Mouse (Mus musculus): ENCODE data around the gene Cyp2d22. TPM values are rescaled to one million over a fixed set of nuclear protein-coding genes. Genes with fewer than 3 reads are reported as not detected.
A peak's percentile ranks its signal among the peaks of the same experiment; 100 is the strongest.
"Not testable (repeated sequence)": the region's sequence is repeated elsewhere in the genome, so short reads cannot be mapped to it uniquely, and the experiment has no call there.

Gene Cyp2d22
- 10 to 100 TPM; 34.1 to 36.4 TPM for total RNA-seq (2021)
- long read RNA-seq, experiment 1, partial matches to known transcripts, result 7 of 34 reads
- long read RNA-seq, experiment 1, other reads (novel, unspliced or antisense), result 25 of 34 reads
- long read RNA-seq, experiment 2, partial matches to known transcripts, result 1 of 13 reads
- long read RNA-seq, experiment 2, other reads (novel, unspliced or antisense), result 11 of 13 reads

GRCm38 (mm10) chr15:82379871-82380713, at the start of gene Cyp2d22:
TSS of gene Cyp2d22 (minus strand) at chr15:82380260.
- DNase-seq, result peak; percentile 67 to 81

DNA sequence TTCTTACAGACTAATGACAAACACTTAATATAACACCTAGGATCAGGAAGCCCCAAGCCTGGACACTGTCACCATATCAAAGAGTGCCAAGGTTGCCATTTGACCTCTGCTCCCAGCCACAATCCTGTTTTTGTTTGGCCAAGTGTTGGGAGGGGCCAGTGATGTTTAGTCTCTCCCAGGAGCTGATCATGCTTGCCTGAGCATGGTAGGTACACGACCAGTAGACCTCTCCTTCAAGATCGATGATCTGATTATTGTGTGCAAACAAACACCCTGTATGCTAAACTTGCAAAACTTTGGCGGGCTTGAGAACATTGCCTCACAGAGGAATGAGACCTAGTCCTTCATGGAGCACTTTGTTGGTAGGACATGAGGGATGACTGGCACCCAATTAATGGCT, 43.4 kb upstream of the Cyp2d22 start:
- no peak for DNase-seq

DNA sequence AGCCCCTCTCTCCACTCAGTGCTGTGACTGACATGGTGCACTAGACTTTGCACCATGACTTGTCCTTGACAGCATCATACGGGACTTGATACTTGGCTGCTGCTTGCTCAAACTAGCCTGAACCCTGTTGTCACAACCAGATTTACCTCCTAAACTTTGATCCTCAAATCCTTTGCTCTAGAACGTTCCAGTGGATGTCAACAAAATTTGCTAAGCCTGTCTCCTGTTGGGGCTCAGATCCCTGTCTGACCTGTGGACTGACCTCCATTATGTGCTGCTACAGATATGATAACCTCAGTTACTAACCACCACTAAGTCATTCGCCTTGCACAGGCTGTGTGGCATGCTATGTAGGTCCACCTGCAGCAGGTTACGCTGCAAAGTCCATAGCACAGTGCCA, 42.9 kb upstream of the Cyp2d22 start:
- no peak for DNase-seq

DNA sequence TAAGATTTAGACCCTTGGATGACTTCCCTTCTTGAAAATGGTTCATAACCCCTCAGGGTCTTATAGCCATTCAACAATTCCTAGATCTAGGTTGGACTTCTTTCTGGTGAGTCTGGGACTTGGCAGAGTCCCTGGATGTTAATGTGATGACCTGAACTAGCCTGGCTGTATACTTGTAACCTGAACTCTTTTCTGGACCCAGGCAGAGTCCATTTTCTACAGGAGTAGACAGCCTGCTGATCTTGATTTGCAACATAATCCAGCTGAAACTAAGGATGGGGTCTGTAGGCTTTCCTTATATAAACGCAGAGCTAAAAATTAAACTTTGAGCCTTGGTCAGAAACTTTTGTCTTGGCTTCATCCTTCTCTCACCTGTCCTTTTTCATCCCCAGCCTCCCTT, 38.6 kb upstream of the Cyp2d22 start:
- DNase-seq, result no peak

GRCm38 (mm10) chr15:82416797-82417789, 37.0 kb upstream of the Cyp2d22 start:
- DNase-seq, result peak; percentile 90

DNA sequence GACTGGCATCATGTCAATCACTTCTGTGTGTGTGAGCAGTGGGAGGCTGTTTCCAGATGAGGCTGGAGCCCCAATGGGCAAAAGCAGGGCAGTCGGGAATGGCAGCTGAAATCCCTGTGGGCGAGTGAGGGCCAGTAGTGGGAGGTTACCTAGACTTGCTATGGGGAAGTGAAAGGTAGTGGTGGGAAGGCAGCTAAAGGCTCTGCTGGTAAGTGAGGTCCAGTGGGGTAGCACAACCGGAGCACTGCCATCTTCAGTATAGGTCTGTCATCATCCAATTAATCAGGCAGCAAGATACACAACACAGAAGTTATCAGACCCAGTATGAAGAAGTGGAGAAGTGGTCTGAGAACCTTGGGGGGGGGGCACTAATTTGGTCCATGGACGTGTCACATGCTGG, 27.5 kb upstream of the Cyp2d22 start:
- DNase-seq, result no peak

DNA sequence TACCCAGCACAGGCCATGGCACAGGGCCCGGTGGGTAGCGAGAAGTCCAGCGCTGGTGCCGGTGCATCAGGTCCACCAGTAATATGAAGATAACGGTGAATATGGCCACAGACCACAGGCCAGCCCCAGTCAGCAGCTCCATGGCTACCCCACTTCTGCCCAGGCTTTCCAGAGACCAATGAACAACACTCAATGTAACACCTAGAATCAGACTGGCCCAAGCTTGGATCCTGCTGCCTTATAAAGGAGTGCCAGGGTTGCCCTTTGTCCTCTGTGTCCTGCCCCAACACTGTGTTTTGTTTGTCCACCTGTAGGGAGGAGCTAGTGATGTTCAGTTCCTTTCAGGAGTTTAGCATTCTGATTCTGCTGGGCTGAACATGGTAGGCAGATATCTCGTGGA, 26.9 kb upstream of the Cyp2d22 start, which contains the start of gene Cyp2d10:
Cyp2d10 (minus strand) TSS at position 215 of the 400 bp plus-strand sequence.
- no peak for DNase-seq

- no peak for DNase-seq
Measured at GRCm38 (mm10) chr15:82404163-82404562, 24.1 kb upstream of the Cyp2d22 start.

DNA sequence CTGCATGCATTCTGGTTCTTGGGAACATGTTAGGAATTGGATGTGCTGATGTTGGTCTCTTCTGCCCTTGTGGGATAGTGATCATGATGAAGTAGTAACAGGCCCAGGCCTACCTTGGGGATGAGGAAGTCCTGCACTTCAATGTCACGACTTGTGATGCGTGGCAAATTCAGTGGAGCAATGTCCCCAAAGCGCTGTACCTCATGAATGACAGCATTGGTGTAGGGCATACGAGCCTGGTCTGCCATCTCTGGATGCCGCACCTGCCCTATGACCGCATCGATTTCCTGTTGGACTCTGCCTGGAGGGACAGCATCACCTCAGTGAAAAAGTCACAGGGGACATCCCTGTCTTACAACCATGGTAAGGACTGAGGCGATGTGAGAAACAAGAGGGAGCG, 23.5 kb upstream of the Cyp2d22 start:
- no peak for DNase-seq

GRCm38 (mm10) chr15:82402741-82403140, 22.7 kb upstream of the Cyp2d22 start:
- no peak for DNase-seq

DNA sequence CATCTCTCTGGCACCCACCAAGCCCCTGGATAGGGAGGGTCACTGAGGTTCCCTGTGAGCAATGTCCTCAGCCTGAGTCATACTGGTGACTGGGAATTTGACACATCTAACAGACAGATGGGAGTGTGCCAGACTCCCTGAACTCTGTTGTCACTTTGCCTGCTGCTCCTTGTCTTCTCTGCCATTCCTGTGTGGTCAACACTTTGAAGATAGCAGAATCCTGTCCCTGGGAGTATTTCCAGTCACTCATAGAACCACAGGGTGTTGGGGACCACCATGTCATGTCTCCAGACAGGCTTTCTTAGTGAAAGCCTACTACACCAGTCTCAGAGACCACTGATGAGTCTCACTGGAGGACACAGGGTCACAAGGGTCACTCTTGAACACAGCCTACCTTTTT, 22.0 kb upstream of the Cyp2d22 start:
- no peak for DNase-seq

DNA sequence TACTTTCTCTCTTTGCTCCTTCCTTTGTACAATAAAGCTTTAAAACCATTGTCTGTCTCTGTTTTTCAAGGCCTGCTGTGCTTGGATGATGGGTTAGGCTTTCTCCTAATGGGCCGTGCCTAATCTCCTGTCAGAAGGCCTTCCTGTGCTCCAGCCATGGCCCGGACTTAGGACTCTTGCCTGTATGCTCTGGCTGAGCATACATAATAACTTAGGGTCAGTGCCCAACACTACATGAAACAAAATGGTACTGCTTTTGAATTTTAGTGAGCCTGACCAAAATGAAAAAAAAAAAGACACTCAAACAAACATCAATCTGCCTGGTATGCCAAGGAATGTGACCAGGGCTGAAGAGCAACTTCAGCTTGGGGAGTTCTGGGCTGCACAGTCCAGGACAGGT, 21.5 kb upstream of the Cyp2d22 start:
- no peak for DNase-seq

GRCm38 (mm10) chr15:82395955-82396354, 15.9 kb upstream of the Cyp2d22 start:
- DNase-seq, result not testable (repeated sequence)

DNA sequence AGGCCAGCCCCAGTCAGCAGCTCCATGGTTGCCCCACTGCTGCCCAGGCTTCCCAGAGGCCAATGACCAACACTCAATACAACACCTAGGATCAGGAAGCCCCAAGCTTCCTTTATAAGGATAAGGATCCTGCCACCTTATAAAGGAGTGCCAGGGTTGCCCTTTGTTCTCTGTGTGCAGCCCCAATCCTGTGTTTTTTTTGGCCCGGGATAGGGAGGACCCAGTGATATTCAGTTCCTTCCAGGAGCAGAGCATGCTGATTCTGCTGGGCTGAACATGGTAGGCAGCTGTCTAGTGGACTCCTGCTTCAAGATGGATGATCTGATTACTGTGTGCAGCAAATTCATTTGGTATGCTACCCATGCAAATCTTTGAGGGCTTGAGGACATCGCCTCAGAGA, 13.9 kb upstream of the Cyp2d22 start, which contains the start of gene Cyp2d11:
Cyp2d11 (minus strand) TSS at position 101 of the 400 bp plus-strand sequence.
- DNase-seq, result not testable (repeated sequence)

- DNase-seq, result not testable (repeated sequence)
Measured at GRCm38 (mm10) chr15:82389916-82390315, 9.9 kb upstream of the Cyp2d22 start.

DNA sequence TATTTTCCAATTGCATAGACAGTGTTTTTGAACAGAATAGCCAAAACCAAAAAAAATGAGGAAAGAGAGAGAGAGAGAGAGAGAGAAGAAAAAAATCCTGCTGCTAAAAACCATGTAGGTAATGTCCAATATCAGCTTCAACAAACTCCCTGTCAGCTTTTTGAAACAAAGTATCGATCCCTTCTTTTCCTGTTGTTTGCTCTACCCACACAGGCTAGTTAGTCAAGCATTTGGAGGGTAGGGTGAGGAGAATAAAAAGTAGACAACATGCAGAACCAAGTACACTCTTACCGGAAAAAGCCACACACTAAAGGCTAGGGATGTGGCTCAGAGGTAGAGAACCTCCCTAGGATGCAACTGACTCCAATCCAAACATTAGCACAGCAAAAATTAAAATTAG, 5.7 kb upstream of the Cyp2d22 start:
- DNase-seq, result no peak

GRCm38 (mm10) chr15:82382441-82382840, 2.4 kb upstream of the Cyp2d22 start:
- no peak for DNase-seq

- DNase-seq, result no peak
Measured at GRCm38 (mm10) chr15:82380714-82381062, 628 bp upstream of the Cyp2d22 start.

DNA sequence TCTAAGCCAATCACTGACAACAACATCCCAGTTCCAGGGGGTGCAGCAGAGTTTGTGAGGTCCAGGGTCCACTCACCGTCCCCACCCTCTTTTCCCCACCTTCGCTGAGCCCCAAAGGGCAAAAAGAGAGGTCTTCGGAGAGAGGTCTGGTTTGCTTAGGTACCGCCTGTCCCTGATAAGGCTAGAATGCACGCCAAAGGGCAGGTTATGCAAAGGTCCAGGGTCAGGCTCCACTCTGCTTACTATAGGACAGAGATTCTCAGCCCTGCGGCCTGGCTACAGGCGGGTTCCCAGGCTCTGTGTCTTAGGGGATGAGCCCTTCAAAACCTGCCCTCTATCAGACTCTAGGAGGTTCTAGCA, 569 bp downstream of the Cyp2d22 start:
- DNase-seq, result no peak

GRCm38 (mm10) chr15:82378261-82379180, 1.5 kb downstream of the Cyp2d22 start:
- DNase-seq, result no peak

GRCm38 (mm10) chr15:82377701-82378100, 2.4 kb downstream of the Cyp2d22 start:
- no peak for DNase-seq
